Mouse (Mus musculus) neural tube, embryonic 15.5 days (tissue): ENCODE data around the gene Rnf39. TPM values are rescaled to one million over a fixed set of nuclear protein-coding genes. Genes with fewer than 3 reads are reported as not detected.
"Not testable (repeated sequence)": the region's sequence is repeated elsewhere in the genome, so short reads cannot be mapped to it uniquely, and the experiment has no call there.

Experiments used
- ATAC-seq: fragments of 200-750 bp; cut with Nextera tagmentation; 2 replicates; pipeline ENCODE4 v1.8.0; 2017; ENCODE audit warnings: mild to moderate bottlenecking, moderate TSS enrichment, moderate library complexity; ENCODE audit not compliant: low FRiP score
- H3K27ac ChIP-seq: fragments of 300-500 bp; sonication (generic); replicated peaks from 2 replicates; pipeline ENCODE4 v1.5.1; 2015; ENCODE audit warnings: mild to moderate bottlenecking, inconsistent platforms
- H3K27me3 ChIP-seq: fragments of 300-500 bp; sonication (generic); replicated peaks from 2 replicates; pipeline ENCODE4 v1.6.1; 2015; ENCODE audit warnings: inconsistent platforms
- H3K36me3 ChIP-seq: fragments of 300-500 bp; sonication (generic); 2 replicates; pipeline ENCODE4 v1.6.1; 2015; ENCODE audit warnings: inconsistent platforms
- H3K4me1 ChIP-seq: fragments of 300-500 bp; sonication (generic); 2 replicates; pipeline ENCODE4 v1.6.1; 2015; ENCODE audit warnings: inconsistent platforms
- H3K4me2 ChIP-seq: fragments of 300-500 bp; sonication (generic); 2 replicates; pipeline ENCODE4 v1.6.1; 2015; ENCODE audit warnings: inconsistent platforms, mild to moderate bottlenecking, moderate library complexity
- H3K4me3 ChIP-seq: fragments of 300-500 bp; sonication (generic); replicated peaks from 2 replicates; pipeline ENCODE4 v1.5.1; 2015; ENCODE audit warnings: mild to moderate bottlenecking, inconsistent platforms
- H3K9ac ChIP-seq: fragments of 300-500 bp; sonication (generic); replicated peaks from 2 replicates; pipeline ENCODE4 v1.6.1; 2015; ENCODE audit warnings: mild to moderate bottlenecking, inconsistent platforms
- H3K9me3 ChIP-seq: fragments of 300-500 bp; sonication (generic); replicated peaks from 2 replicates; pipeline ENCODE4 v1.6.1; 2016; ENCODE audit warnings: inconsistent platforms
- WGBS: fragments of 180-500 bp; shearing (Covaris S2); methylation state at CpG from one replicate; pipeline ENCODE4 v1.1.7; 2015; ENCODE audit warnings: mixed read lengths; 5-methylcytosine and 5-hydroxymethylcytosine counted together
- polyA plus RNA-seq: library from polyadenylated mRNA; unstranded; fragments of >200 nt; fragmentation: Nextera tagmentation; extraction: Ambion mirVana; gene quantifications from 2 replicates; pipeline ENCODE4 v1.2.1, GENCODE M21; 2015

Rnf39 gene
- polyA plus RNA-seq, 1 experiment from 2014 or later = 1.9 TPM

GRCm38 (mm10) chr17:36990630-36991029 lies 47.9 kb downstream of the Rnf39 start:
- not testable (repeated sequence) for H3K36me3 ChIP-seq, H3K4me3 ChIP-seq, H3K9ac ChIP-seq, H3K4me1 ChIP-seq, H3K27ac ChIP-seq, H3K9me3 ChIP-seq, ATAC-seq, H3K4me2 ChIP-seq
- H3K27me3 ChIP-seq = peaks cover 31% of the 10 kb centered on the region
- 95% methylated on average over 6 of the region's 6 CpGs for WGBS

GRCm38 (mm10) chr17:36992336-36993104 lies 49.8 kb downstream of the Rnf39 start:
- no peaks in the 10 kb centered on the region for H3K4me1 ChIP-seq
- ATAC-seq = no peak
- no peaks in the 10 kb centered on the region for H3K9me3 ChIP-seq
- H3K4me3 ChIP-seq = no peak overlapping the region
- no peak overlapping the region for H3K9ac ChIP-seq
- peaks cover 21% of the 10 kb centered on the region for H3K27me3 ChIP-seq
- 66% methylated on average over 3 of the region's 3 CpGs for WGBS
- no peaks in the 10 kb centered on the region for H3K36me3 ChIP-seq
- H3K4me2 ChIP-seq = no peak overlapping the region
- H3K27ac ChIP-seq = no peak overlapping the region

DNA sequence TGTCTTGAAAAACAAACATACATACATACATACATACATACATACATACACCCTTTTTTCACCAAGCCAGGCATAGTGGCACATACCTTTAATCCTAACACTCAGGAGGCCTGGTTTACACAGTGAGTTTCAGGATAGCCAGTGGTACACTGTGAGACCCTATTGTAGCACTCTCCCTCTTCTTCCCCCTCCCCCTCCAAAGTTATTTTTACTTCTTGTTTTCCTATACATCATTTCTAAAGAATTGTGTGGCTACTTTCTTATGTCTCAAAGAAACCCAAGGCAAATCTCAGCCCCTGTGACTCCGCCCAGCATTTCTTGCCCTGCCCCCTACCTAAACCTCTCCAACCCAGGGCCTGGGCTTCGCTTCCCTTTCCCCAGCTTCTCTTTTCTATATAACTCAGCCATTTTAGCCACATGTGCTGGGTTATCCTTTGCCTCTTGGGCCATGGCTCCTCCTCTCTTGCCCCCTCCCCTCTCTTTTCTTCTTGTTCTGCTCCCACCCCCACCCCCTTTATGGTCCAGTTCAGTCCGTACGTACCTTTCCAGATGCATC lies 51.1 kb downstream of the Rnf39 start:
- no peak for ATAC-seq
- no peaks in the 10 kb centered on the region for H3K4me1 ChIP-seq
- no peak overlapping the region for H3K9ac ChIP-seq
- WGBS = 91% methylated on average over 4 of the region's 4 CpGs
- no peaks in the 10 kb centered on the region for H3K9me3 ChIP-seq
- H3K27me3 ChIP-seq = peaks cover 8% of the 10 kb centered on the region; the same call in 1 of the 2 replicates
- no peaks in the 10 kb centered on the region for H3K36me3 ChIP-seq
- no peak overlapping the region for H3K4me2 ChIP-seq
- no peak overlapping the region for H3K4me3 ChIP-seq
- H3K27ac ChIP-seq = no peak overlapping the region

GRCm38 (mm10) chr17:36994528-36994927 lies 51.8 kb downstream of the Rnf39 start:
- H3K27me3 ChIP-seq = peaks cover 2% of the 10 kb centered on the region; the same call in 1 of the 2 replicates
- no peaks in the 10 kb centered on the region for H3K9me3 ChIP-seq
- WGBS = 88% methylated on average over 2 of the region's 2 CpGs
- ATAC-seq = no peak
- H3K4me3 ChIP-seq = no peak overlapping the region
- no peak overlapping the region for H3K9ac ChIP-seq
- H3K4me1 ChIP-seq = no peaks in the 10 kb centered on the region
- no peak overlapping the region for H3K27ac ChIP-seq
- no peaks in the 10 kb centered on the region for H3K36me3 ChIP-seq
- no peak overlapping the region for H3K4me2 ChIP-seq

- H3K36me3 ChIP-seq = no peaks in the 10 kb centered on the region
- WGBS = 76% methylated on average over 3 of the region's 3 CpGs
- H3K4me1 ChIP-seq = no peaks in the 10 kb centered on the region
- no peak overlapping the region for H3K4me2 ChIP-seq
- no peaks in the 10 kb centered on the region for H3K9me3 ChIP-seq
- ATAC-seq = no peak
- no peak overlapping the region for H3K9ac ChIP-seq
- no peaks in the 10 kb centered on the region for H3K27me3 ChIP-seq
- H3K4me3 ChIP-seq = no peak overlapping the region
- no peak overlapping the region for H3K27ac ChIP-seq
Observed at GRCm38 (mm10) chr17:36995448-36995847, 52.7 kb downstream of the Rnf39 start.

- Histone ChIP-seq H3K9ac (no peak overlapping the region), H3K36me3 (no peaks in the 10 kb centered on the region), H3K4me2 (no peak overlapping the region), H3K9me3 (no peaks in the 10 kb centered on the region), H3K27me3 (no peaks in the 10 kb centered on the region), H3K4me1 (no peaks in the 10 kb centered on the region), H3K4me3 (no peak overlapping the region), H3K27ac (no peak overlapping the region)
- ATAC-seq = no peak
- 35% methylated on average over 7 of the region's 7 CpGs for WGBS
Observed at GRCm38 (mm10) chr17:36997033-36997735, 54.5 kb downstream of the Rnf39 start.

Other genes starting within 250 kb of the Rnf39 start
- not detected in 2 replicates for gene H2-M10.5, start 170.0 kb upstream of the Rnf39 start, polyA plus RNA-seq
- gene H2-M10.6, start 130.7 kb upstream of the Rnf39 start, polyA plus RNA-seq = not detected in 2 replicates
- gene Trim26, start 105.8 kb upstream of the Rnf39 start, polyA plus RNA-seq = 51.2 and 52.0 TPM in 2 replicates
- 0.73 and 0.82 TPM in 2 replicates for gene Trim15, start 75.7 kb upstream of the Rnf39 start, polyA plus RNA-seq
- 1.4 and 1.9 TPM in 2 replicates for gene Trim10, start 73.3 kb upstream of the Rnf39 start, polyA plus RNA-seq
- gene Trim40, start 52.8 kb upstream of the Rnf39 start, polyA plus RNA-seq = not detected in 2 replicates
- 2.2 TPM in 1 of 2 replicates, not detected in the other for gene Trim31, start 44.8 kb upstream of the Rnf39 start, polyA plus RNA-seq
- 155 and 168 TPM in 2 replicates for gene Ppp1r11, start 8.8 kb downstream of the Rnf39 start, polyA plus RNA-seq
- gene Znrd1, start 15.6 kb downstream of the Rnf39 start, polyA plus RNA-seq = 59.2 and 62.9 TPM in 2 replicates
- 5.5 and 5.8 TPM in 2 replicates for gene Znrd1as, start 15.7 kb downstream of the Rnf39 start, polyA plus RNA-seq
- 0.27 TPM in 1 of 2 replicates, not detected in the other for gene 2410137M14Rik, start 38.3 kb downstream of the Rnf39 start, polyA plus RNA-seq
- gene H2-M5, start 46.6 kb downstream of the Rnf39 start, polyA plus RNA-seq = 2.5 and 2.7 TPM in 2 replicates
- 200 and 252 TPM in 2 replicates for gene Zfp57, start 58.2 kb downstream of the Rnf39 start, polyA plus RNA-seq
- gene Mog, start 80.5 kb downstream of the Rnf39 start, polyA plus RNA-seq = 1.5 and 2.0 TPM in 2 replicates
- gene Gabbr1, start 103.0 kb downstream of the Rnf39 start, polyA plus RNA-seq = 77.9 and 90.1 TPM in 2 replicates
- gene Olfr90, start 145.6 kb downstream of the Rnf39 start, polyA plus RNA-seq = 0.06 TPM in 1 of 2 replicates, not detected in the other
- gene Olfr91, start 155.4 kb downstream of the Rnf39 start, polyA plus RNA-seq = not detected in 2 replicates
- gene Olfr92, start 177.2 kb downstream of the Rnf39 start, polyA plus RNA-seq = not detected in 2 replicates
- gene Olfr93, start 218.6 kb downstream of the Rnf39 start, polyA plus RNA-seq = not detected in 2 replicates